Mouse (Mus musculus): ENCODE data around the gene Piezo1. TPM values are rescaled to one million over a fixed set of nuclear protein-coding genes. Genes with fewer than 3 reads are reported as not detected.

Piezo1 gene
- polyA plus RNA-seq, 1 experiment, result 6.8 TPM

DNA sequence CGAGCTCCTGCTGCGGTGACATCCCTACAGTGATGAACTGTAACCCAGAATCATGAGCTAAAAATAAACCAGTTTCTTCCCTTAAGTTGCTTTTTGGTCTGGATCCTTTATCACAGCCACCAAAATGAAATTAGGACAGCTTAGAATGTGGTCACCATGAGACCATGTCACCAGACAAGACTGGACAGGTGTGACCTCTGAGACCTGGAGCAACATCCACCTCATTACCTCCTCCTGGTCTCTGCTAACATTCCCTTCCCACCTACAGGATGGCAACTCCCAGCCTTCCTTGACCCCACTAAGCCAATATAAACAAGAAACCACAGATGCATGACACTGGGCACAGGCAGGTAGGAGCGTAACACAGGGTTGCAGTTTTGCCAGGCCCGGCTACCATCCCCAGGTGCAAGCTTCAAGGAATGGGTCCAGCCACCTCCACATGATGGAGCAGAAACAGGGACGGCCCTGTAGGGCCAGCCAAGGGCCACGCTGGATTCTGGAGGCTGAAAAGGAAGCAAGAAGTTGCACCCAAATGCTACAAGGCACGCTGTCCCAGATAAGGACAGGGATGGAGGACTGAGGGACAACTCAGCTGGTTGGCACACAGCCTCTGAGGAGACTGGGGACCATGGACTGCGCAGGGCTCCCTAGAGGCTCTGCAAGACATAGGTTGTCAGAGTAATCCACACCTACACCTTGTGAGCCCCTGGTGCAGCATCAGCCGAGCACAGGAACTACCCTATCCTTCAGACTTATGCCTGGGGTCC lies 12.6 kb downstream of the Piezo1 start:
- Histone ChIP-seq H3K4me1 (ENCODE audit: control insufficient read depth, insufficient read depth, low read length) (peaks cover 8% of the 10 kb centered on the region), H3K4me3 (ENCODE audit: control insufficient read depth, low read depth, low read length) (no peak overlapping the region), H3K36me3 (ENCODE audit: control insufficient read depth, insufficient read depth, low read length) (no peaks in the 10 kb centered on the region), H3K27ac (ENCODE audit: control insufficient read depth, insufficient read depth, low read depth, low read length) (no peak overlapping the region), H3K27me3 (ENCODE audit: control insufficient read depth, insufficient read depth, low read length) (no peaks in the 10 kb centered on the region)
- TF ChIP-seq CTCF (IDR thresholded peaks at IDR 0.05; ENCODE audit: control insufficient read depth, insufficient read depth, insufficient replicate concordance, low read depth, low read length), result no peak
- no peak for TF ChIP-seq POLR2A (IDR thresholded peaks at IDR 0.05; ENCODE audit: control insufficient read depth, low read depth, low read length)

- Histone ChIP-seq H3K27me3 (ENCODE audit: control insufficient read depth, insufficient read depth, low read length) (no peaks in the 10 kb centered on the region), H3K4me1 (ENCODE audit: control insufficient read depth, insufficient read depth, low read length) (peaks cover 8% of the 10 kb centered on the region), H3K4me3 (ENCODE audit: control insufficient read depth, low read depth, low read length) (no peak overlapping the region), H3K36me3 (ENCODE audit: control insufficient read depth, insufficient read depth, low read length) (no peaks in the 10 kb centered on the region), H3K27ac (ENCODE audit: control insufficient read depth, insufficient read depth, low read depth, low read length) (no peak overlapping the region)
- no peak for TF ChIP-seq POLR2A (IDR thresholded peaks at IDR 0.05; ENCODE audit: control insufficient read depth, low read depth, low read length)
- TF ChIP-seq CTCF (IDR thresholded peaks at IDR 0.05; ENCODE audit: control insufficient read depth, insufficient read depth, insufficient replicate concordance, low read depth, low read length), result no peak
Observed at GRCm38 (mm10) chr8:122537812-122538211, 13.3 kb downstream of the Piezo1 start.

DNA sequence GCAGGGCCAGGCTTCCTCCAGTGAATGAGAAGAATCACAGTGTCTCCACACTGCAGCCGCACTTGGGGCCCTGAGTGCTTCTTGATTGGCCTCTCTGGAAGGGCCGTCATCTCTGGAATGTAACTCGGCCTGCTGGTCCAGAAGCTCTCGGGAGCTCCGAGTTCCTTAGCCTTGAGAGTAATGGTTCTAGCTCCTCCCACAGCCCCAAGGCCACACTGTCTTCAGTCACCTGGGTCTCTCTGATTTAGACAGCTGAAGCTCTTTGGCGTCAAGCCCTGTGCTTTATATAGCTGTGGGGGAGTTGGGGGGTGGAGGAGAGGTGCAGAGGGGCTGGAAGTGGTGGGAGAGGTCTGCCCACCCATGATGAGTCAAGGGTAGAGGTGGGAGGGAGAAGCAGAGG lies 14.1 kb downstream of the Piezo1 start:
- peaks cover 8% of the 10 kb centered on the region for H3K4me1 ChIP-seq (ENCODE audit: control insufficient read depth, insufficient read depth, low read length)
- H3K27me3 ChIP-seq (ENCODE audit: control insufficient read depth, insufficient read depth, low read length), result no peaks in the 10 kb centered on the region
- H3K4me3 ChIP-seq (ENCODE audit: control insufficient read depth, low read depth, low read length), result no peak overlapping the region
- no peak for TF ChIP-seq POLR2A (IDR thresholded peaks at IDR 0.05; ENCODE audit: control insufficient read depth, low read depth, low read length)
- no peak for TF ChIP-seq CTCF (IDR thresholded peaks at IDR 0.05; ENCODE audit: control insufficient read depth, insufficient read depth, insufficient replicate concordance, low read depth, low read length)
- no peaks in the 10 kb centered on the region for H3K36me3 ChIP-seq (ENCODE audit: control insufficient read depth, insufficient read depth, low read length)
- H3K27ac ChIP-seq (ENCODE audit: control insufficient read depth, insufficient read depth, low read depth, low read length), result peak overlapping the region; percentile 52

DNA sequence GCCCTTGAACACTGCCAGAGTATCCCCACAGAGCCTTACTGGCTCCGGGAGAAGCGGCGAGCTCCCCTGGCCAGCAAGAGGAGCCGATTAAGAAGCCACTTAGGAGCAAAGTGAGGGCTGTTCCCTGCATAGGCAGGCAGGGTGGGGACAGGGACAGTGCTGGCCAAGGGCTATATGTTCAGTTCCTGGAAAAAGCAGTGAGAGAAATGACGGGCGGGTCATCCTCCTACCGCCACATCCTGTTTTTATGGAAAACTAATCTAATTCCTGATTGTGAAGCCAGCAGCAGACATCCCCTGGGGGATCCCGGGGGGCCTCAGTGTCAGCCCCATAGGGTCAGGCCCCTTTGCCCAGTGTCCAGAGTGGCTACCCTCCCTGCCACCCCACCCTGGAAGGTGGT lies 19.8 kb downstream of the Piezo1 start:
- Histone ChIP-seq H3K27me3 (ENCODE audit: control insufficient read depth, insufficient read depth, low read length) (no peaks in the 10 kb centered on the region), H3K36me3 (ENCODE audit: control insufficient read depth, insufficient read depth, low read length) (no peaks in the 10 kb centered on the region)

DNA sequence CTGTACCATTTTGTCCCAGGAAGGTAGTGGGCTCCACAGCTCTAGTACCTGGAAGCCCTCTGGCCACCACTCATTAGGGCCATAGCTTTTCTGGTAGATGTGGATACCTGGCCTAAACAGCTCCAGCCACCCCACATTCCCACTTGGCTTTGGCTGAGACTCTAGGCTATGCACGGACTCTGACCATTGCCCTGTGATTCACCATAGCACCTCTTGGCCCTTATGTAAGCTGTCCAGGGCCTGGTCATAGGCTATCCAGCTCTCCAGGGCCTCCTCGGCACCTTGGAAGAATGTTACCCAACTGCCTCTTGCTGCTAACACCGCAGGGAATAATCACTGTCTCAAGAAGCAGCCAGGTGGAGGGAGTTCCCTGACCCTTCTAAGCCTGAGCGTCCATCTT lies 22.0 kb downstream of the Piezo1 start:
- TF ChIP-seq CTCF (IDR thresholded peaks at IDR 0.05; ENCODE audit: control insufficient read depth, insufficient read depth, insufficient replicate concordance, low read depth, low read length) (no peak), POLR2A (IDR thresholded peaks at IDR 0.05; ENCODE audit: control insufficient read depth, low read depth, low read length) (no peak)
- Histone ChIP-seq H3K4me1 (ENCODE audit: control insufficient read depth, insufficient read depth, low read length) (no peaks in the 10 kb centered on the region; the same call in 1 of the 2 replicates), H3K27me3 (ENCODE audit: control insufficient read depth, insufficient read depth, low read length) (no peaks in the 10 kb centered on the region), H3K4me3 (ENCODE audit: control insufficient read depth, low read depth, low read length) (no peak overlapping the region), H3K27ac (ENCODE audit: control insufficient read depth, insufficient read depth, low read depth, low read length) (no peak overlapping the region), H3K36me3 (ENCODE audit: control insufficient read depth, insufficient read depth, low read length) (no peaks in the 10 kb centered on the region)

More for the DNA sequence above, 19.8 kb downstream of the Piezo1 start:
- no peak overlapping the region for H3K4me3 ChIP-seq (ENCODE audit: control insufficient read depth, low read depth, low read length)
- H3K27ac ChIP-seq (ENCODE audit: control insufficient read depth, insufficient read depth, low read depth, low read length), result no peak overlapping the region
- TF ChIP-seq CTCF (IDR thresholded peaks at IDR 0.05; ENCODE audit: control insufficient read depth, insufficient read depth, insufficient replicate concordance, low read depth, low read length), result no peak
- TF ChIP-seq POLR2A (IDR thresholded peaks at IDR 0.05; ENCODE audit: control insufficient read depth, low read depth, low read length), result no peak
- H3K4me1 ChIP-seq (ENCODE audit: control insufficient read depth, insufficient read depth, low read length), result no peaks in the 10 kb centered on the region; the same call in 1 of the 2 replicates

GRCm38 (mm10) chr8:122527937-122528336 lies 23.2 kb downstream of the Piezo1 start:
- Histone ChIP-seq H3K36me3 (ENCODE audit: control insufficient read depth, insufficient read depth, low read length) (no peaks in the 10 kb centered on the region), H3K27ac (ENCODE audit: control insufficient read depth, insufficient read depth, low read depth, low read length) (no peak overlapping the region), H3K27me3 (ENCODE audit: control insufficient read depth, insufficient read depth, low read length) (no peaks in the 10 kb centered on the region), H3K4me1 (ENCODE audit: control insufficient read depth, insufficient read depth, low read length) (no peaks in the 10 kb centered on the region; the same call in 1 of the 2 replicates), H3K4me3 (ENCODE audit: control insufficient read depth, low read depth, low read length) (peak overlapping the region; percentile 52)
- TF ChIP-seq CTCF (IDR thresholded peaks at IDR 0.05; ENCODE audit: control insufficient read depth, insufficient read depth, insufficient replicate concordance, low read depth, low read length) (no peak), POLR2A (IDR thresholded peaks at IDR 0.05; ENCODE audit: control insufficient read depth, low read depth, low read length) (no peak)

- H3K4me1 ChIP-seq (ENCODE audit: control insufficient read depth, insufficient read depth, low read length), result no peaks in the 10 kb centered on the region; the same call in 1 of the 2 replicates
- no peak for TF ChIP-seq CTCF (IDR thresholded peaks at IDR 0.05; ENCODE audit: control insufficient read depth, insufficient read depth, insufficient replicate concordance, low read depth, low read length)
- TF ChIP-seq POLR2A (IDR thresholded peaks at IDR 0.05; ENCODE audit: control insufficient read depth, low read depth, low read length), result no peak
- no peak overlapping the region for H3K27ac ChIP-seq (ENCODE audit: control insufficient read depth, insufficient read depth, low read depth, low read length)
- no peaks in the 10 kb centered on the region for H3K36me3 ChIP-seq (ENCODE audit: control insufficient read depth, insufficient read depth, low read length)
- H3K27me3 ChIP-seq (ENCODE audit: control insufficient read depth, insufficient read depth, low read length), result no peaks in the 10 kb centered on the region
- no peak overlapping the region for H3K4me3 ChIP-seq (ENCODE audit: control insufficient read depth, low read depth, low read length)
Observed at GRCm38 (mm10) chr8:122526526-122527170, 24.5 kb downstream of the Piezo1 start.

Data from testis, adult 2 months (tissue).